Mouse (Mus musculus) gastrocnemius, adult 18-20 months (tissue): ENCODE data around the gene Uhrf1bp1. TPM values are rescaled to one million over a fixed set of nuclear protein-coding genes. Genes with fewer than 3 reads are reported as not detected.

Source experiments
- DNase-seq: peaks from one replicate; pipeline ENCODE4 v3.0.0; 2021; ENCODE audit warnings: low spot score
- total RNA-seq, 2 experiments: library from RNA; stranded (reverse); gene quantifications; 2 replicates each; pipeline ENCODE4 v1.2.3; 2021

The Uhrf1bp1 gene
- total RNA-seq, 2 experiments from 2014 or later, result 23.7 to 26.1 TPM

DNA sequence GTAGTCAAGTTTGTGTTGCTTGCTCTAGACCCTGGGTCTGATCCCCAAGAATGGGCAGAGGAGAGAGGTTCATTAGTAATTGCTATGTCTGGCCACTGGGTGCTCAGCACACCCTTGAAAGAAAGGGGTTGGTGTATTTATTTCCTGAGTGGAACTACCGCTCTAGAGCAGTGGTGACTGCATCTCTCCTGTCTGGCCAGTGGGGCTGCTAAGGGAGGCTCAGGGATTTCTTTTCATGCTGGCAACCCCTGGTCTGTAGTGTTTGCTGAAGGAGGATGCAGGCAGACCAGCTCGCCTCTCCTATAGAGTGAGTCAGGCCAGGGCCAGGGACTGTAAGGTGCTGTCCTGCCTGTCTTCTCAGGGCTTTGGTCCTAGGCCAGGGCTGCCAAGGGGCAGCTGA is 90.9 kb downstream of the Uhrf1bp1 start:
- no peak for DNase-seq

Other genes starting within 250 kb of the Uhrf1bp1 start
- gene Nudt3, start 232.9 kb upstream of the Uhrf1bp1 start, total RNA-seq, result 100 to 1,000 TPM; 249 to 272 TPM
- gene RPS10-NUDT3, start 221.2 kb upstream of the Uhrf1bp1 start, total RNA-seq, result 1 to 10 TPM in 1 of 2 experiments, not detected in 1; 1.5 TPM
- gene Rps10, start 219.8 kb upstream of the Uhrf1bp1 start, total RNA-seq, result 100 to 1,000 TPM; 400 to 411 TPM
- gene Pacsin1, start 200.9 kb upstream of the Uhrf1bp1 start, total RNA-seq, result under 1 TPM in 1 of 2 experiments, not detected in 1; 0.33 TPM
- gene Spdef, start 127.5 kb upstream of the Uhrf1bp1 start, total RNA-seq, result not detected
- gene D17Wsu92e, start 35.8 kb upstream of the Uhrf1bp1 start, total RNA-seq, result 100 to 1,000 TPM; 211 to 222 TPM
- 10 to 100 TPM; 66.9 to 69.7 TPM for gene Snrpc, start 18.3 kb upstream of the Uhrf1bp1 start, total RNA-seq
- gene Anks1, start 52.9 kb downstream of the Uhrf1bp1 start, total RNA-seq, result 10 to 100 TPM; 10.2 to 11.0 TPM
- gene Taf11, start 53.4 kb downstream of the Uhrf1bp1 start, total RNA-seq, result 10 to 100 TPM; 16.8 to 17.4 TPM
- not detected for gene Tcp11, start 224.2 kb downstream of the Uhrf1bp1 start, total RNA-seq